Mouse (Mus musculus) G1E (cell line): Measurements from ENCODE around the gene Ankrd52.

Experiments
- CTCF ChIP-seq: IDR thresholded peaks from 2 replicates; pipeline ENCODE4 v1.5.1; 2012; ENCODE audit warnings: low read depth, low read length, inconsistent platforms, mixed read lengths
- GATA1 ChIP-seq: IDR thresholded peaks from 2 replicates; pipeline ENCODE4 v1.6.1; 2012; ENCODE audit warnings: borderline replicate concordance, low read length, inconsistent platforms, mixed read lengths
- GATA2 ChIP-seq: IDR thresholded peaks from 2 replicates; pipeline ENCODE4 v1.6.1; 2012; ENCODE audit warnings: low read depth, low read length, inconsistent platforms, borderline replicate concordance
- POLR2AphosphoS5 ChIP-seq: IDR thresholded peaks from 2 replicates; pipeline ENCODE4 v1.6.1; 2012; ENCODE audit warnings: low read depth, low read length, inconsistent platforms; ENCODE audit not compliant: insufficient replicate concordance
- TAL1 ChIP-seq: conservative IDR thresholded peaks from 2 replicates; pipeline ENCODE4 v1.6.1; 2012; ENCODE audit warnings: low read depth, low read length, inconsistent platforms, mixed read lengths

DNA sequence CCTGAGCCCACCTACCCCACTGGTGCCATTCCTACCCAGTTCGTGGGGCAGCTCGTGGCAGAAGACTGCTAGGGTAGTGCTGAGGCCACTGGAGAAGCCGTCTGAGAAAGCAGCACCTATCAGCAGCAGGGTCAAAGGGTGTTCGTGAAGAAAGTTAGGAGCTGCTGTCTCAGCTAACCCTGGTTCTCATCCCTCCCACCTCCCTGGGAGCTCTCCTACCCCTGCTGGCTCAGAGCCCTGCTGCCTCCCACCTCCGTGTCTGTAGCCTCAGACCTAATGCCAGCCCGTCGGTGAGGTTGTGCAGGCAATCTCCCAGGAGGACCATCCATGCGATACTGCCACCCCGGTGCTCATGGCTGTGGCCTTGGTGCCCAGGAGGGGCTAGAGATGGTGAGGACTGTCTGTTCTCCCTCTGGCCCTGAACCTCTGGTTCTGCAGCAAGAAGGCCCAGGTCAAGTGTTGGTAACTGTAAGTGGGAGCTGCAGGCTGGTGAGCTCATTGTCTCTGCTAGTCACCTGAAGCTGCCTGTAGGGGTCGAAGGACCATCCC is 19.9 kb downstream of the Ankrd52 start:
- TF ChIP-seq CTCF (no peak), TAL1 (no peak), POLR2AphosphoS5 (0 out of 2 replicates have a peak, but pooled peaks have one; percentile 63), GATA1 (no peak), GATA2 (no peak)
